Mouse (Mus musculus): ENCODE measurements around the gene Cfap43.
"Not testable (repeated sequence)": the region's sequence is repeated elsewhere in the genome, so short reads cannot be mapped to it uniquely, and the experiment has no call there.

The Cfap43 gene

DNA sequence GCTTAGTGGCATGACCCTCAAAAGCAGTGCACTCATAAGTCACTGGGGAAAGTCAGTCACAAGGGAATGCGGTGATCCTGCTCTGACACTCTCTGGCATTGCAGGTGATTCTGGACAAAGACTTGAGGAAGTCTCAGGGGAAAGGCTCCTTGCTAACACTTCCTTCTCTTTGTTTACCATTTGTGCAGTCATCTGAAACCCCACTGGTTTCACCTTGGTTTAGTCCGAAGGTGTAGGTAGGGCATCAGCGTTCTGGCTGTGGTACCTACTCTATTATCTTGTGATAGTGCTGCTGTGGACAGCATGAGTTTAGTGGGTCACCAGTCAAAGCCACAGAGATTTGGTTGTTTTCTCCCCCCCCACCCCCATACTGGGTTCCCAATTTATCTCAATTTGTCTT lies 69.4 kb downstream of the Cfap43 start:
- no peak for DNase-seq

DNA sequence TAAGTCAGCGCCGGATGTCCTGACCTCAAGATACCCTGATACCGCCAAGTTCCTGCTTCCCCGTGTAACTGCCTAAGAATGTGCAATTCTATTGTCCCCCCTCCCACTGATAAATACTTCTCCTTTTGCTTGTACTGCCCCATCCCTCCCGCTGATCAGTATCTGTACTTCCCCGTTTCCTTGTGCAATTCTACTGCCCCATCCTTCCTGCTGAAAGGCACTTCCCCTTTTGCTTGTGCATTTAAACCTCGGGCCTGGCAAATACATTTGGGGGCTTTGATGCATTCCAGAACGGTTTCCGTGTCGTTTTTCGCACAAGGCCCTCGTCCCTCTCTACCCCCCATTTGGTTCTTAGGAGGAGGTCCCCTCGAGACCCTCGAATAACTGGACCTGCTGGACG lies 77.9 kb downstream of the Cfap43 start:
- not testable (repeated sequence) for DNase-seq

DNA sequence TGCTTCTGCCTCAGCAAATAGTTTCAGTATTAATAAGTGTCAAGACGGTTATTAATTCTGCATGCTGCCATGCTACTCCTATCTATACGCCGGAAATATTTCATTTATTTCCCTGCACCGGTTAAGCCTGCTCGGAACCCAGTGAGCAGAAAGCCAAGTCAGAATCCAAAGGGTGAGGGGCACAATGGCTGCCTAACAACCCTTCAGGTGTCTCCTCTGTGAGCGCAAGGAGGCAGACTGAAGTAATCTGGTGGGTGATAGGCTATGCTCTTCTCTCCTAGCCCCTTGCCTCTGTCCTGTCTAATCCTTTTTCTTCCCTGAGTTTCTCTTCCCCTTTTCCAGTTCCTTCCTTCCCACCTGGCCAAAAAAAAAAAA lies 81.6 kb downstream of the Cfap43 start:
- no peak for DNase-seq

DNA sequence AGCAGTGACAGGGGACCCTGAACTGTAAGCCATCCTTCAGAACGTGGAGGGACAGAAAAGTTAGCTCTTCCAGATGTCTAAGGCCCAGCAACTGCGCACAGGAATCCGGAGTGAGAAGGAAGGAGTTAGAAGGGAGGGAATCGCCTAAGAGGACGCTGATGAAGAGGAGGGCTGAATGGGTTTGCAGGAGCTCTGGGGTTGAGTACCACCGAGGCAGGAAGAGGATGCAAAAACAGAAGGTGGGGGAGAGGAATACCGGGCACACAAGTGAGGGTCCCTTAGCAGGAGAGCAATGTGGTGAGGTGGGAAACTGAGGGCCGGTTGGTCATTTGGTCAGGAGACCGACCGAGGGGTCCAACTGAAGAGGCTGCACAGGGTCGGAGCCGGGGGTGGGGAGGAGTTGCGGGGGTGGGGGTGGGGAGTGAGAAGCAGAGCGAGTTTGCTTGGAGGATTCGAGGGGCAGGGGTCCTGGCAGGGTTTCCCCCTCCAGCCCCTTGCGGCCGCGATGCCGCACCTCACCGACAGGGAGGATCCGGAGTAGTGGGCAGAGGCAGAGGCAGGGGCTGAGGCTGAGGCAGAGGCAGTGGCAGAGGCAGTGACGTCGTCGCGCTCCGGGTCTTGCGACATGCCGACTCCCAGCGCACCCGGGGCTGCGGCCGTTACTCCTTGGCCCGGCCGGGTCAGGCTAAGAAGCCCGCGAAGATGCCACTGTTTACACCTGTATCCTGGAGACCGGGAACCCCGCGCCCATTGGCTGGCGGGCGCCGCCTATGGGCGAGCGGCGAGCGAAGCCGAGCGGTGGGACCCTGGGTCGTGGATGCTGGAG lies 82.2 kb downstream of the Cfap43 start:
- DNase-seq: peak; percentile 24

DNA sequence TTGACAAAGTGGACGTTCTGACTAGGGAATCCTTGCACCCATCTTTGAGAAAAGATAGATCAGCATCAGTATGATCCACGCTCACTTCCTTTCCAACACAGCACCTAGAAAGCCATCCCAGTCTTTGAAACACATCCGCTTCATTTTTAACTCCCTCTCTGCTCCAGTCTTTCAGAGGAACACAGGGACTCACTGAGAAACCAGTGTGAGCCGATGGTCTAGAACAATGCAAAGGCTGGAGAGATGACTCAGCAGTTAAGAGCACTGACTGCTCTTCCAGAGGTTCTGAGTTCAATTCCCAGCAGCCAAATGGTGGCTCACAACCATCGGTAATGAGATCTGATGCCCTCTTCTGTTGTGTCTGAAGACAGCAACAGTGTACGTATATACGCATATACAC lies 83.3 kb downstream of the Cfap43 start:
- DNase-seq: no peak

DNA sequence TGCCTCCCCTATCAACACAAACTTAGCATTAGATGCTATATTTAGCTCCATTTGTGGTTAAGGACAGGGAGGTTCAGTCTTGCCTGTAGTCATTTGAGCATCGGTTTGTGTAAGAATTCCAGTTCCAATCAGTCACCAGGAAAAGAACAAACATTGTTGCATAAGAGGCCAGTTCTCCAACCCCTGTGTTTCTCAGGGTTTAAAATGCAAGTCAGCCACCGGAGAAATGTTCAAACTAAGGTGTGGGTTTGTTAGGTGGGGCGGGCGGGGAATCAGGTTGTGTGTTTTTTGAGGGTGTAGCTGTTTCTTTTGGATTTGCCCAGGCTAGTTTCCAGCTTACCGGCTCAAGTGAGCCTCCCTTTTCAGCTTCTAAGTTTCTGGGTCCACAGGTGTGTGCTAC lies 84.5 kb downstream of the Cfap43 start:
- no peak for DNase-seq

DNA sequence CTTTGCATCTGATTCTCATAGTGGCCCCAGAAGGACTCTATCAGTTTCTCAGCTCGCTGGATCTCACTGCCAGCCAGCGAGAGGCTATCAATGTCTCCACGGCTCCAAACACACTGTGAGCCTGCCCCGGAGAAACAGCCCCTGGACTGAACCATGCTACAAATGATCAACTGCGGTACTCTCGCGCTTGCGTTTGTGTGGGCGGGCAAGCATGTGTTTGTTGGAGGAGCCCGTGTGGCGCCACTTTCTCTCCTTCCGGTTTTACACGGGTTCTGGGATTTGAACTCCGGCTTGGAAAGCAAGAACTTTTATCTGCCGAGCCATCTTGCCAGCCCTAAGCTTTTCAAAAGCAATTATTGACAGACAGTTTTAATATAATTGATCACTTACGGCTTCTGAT lies 86.8 kb downstream of the Cfap43 start:
- DNase-seq: no peak

DNA sequence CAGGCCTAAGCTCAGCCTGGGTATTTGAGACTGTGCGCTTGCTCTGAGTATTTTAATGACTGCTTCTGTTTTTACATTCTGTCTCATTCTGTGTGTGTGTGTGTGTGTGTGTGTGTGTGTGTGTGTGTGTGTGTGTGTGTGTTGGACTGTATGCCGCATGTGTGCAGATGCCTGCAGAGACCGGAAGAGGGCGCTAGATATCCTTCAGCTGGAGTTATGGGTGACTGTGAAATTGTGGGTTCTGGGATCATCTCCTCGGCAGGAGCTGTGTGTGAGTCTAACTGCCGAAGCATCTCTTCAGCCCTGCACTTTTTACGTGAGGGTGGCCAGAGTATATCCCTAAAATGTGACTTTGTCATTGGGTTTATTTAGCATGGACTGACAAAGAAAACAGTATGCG lies 88.0 kb downstream of the Cfap43 start:
- DNase-seq: no peak

DNA sequence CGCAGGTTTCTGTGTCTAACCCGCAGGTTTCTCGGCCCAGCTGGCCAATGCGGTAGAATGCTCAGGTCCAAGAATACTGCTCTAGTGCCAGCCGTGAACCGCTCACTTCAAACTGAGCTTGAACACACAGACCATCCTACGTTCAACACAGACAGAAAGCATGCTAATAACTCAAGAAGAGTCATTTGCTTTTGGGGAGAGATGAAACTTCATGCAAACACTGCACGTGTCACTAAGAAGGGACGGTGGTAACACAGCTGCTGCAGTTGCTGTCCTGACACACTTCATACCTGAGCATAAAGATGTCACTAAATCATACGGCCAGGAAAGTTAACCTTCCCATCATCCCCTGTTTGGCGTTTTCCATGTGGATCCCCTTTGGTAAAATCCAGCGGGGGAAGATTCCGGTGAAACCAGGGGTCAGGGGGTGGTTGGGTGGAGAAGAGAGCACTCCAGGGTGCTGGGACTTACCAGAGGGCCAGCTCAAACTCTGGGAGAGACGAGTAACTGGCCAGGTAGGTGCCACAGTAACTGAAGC lies 89.1 kb downstream of the Cfap43 start:
- no peak for DNase-seq

DNA sequence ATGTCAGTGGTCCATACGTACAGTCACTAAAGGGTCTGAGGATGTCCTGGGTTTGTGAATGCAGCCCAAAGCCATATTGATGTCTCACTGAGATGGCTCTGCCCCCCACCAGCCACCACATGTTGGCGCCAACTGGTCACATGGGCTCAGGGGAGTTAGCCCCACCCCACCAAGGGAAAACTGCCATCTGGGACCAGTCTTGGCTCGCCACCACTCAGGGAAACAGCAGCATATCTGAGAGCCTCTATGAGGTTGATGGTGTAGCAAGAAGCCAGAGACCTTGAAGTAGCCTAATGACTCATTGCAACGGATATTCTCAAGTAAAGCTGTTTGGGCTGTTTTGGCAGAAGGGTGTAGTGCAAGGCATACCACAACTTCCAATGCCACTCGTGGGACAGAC lies 95.1 kb downstream of the Cfap43 start:
- DNase-seq: no peak

DNA sequence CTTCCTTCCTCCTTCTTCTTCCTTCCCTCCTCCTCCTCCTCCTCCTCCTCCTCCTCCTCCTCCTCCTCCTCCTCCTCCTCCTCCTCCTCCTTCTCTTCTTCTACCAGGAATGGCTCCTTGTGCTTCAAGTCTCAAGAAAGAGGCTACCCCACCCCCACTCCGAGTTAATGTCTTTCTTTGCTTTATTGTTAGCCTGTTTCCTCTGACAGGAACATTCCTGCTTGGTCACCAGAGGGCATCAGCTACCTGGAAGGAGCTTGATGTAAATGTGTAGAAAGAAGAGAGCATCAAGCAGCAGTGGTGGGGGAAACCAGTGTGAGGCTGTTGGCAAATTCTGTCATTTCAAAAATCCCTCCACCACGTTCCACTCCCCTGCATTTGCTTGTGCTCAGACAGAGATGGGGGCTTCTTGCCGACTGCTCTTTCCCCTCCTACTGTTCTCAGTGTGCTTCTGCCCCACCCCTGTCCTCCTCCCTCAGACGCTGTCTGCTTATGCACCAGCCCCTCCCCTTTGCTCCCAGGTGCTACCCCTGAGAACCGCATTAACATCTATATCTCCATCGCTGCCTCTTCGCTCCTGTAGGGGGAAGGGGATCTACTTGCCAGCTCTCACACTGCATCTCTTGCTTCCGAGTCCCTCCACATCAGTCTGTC lies 96.8 kb downstream of the Cfap43 start:
- peak; percentile 20 for DNase-seq

DNA sequence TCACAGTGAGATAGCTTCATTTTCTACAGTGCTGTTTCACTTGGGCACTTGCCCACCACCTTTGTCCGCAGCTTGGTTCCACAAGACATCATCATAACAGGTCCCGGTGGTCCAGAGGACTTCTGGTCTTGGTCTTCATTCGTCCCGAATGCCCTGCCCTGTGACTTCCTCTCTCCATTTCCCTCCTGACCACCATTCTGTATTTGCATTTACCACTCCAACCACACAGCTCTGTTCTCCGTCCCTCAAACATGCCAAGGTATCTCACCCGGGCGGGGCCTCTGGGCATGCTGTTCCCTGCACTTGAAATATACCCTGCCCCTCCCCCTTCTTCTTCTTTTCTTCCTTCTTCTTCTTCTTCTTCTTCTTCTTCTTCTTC lies 97.6 kb downstream of the Cfap43 start:
- no peak for DNase-seq

DNA sequence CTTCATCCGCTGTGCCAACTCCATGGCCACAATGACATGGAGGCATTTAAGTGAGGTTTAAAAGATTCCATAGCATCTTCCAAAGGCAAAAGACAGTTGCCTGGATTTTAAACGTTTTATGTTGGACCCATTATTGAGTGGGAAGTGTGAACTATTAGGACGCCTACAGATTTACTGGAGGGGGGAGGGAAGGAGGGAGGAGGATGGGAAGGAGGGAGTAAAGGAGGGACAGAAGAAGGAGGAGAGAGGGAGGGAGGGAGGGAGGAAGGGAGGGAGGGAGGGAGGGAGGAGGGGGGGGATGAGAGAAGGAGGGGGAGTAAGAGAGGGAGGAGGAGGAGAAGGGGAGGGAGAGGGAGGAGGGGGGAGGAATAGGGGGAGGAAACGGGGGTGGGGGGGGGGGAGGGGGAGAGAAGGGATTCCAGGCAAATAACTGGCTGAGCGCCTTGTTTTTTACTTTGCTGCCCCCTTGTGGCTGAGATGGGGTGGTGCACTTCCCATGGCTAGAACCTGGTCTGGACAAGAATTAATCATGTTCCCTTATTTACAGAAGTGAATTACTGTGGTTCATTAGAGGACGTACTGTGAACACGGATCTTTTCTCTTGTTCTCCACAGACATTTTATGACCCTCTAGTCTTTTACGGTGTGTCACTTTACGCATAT lies 98.1 kb downstream of the Cfap43 start:
- peak; percentile 76 for DNase-seq

DNA sequence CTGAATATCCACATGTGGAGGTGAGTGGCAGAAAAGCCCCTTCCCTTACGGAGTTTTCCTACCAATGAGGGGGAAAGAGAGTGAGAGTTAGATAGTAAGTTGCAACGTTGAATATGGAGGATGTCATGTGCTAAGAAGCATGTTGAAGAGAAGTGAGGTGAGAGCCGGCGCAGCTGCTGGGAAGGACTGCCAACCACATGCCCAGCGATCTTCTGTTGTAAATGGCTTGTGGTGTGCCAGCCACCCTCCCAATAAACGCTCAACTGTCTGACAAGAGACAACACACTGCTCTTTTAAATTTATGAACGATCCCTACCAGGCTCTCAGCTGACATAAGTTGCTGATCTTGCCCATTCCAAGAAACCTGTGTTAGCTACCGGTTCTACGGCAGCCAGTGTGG lies 101.4 kb downstream of the Cfap43 start:
- DNase-seq: no peak

DNA sequence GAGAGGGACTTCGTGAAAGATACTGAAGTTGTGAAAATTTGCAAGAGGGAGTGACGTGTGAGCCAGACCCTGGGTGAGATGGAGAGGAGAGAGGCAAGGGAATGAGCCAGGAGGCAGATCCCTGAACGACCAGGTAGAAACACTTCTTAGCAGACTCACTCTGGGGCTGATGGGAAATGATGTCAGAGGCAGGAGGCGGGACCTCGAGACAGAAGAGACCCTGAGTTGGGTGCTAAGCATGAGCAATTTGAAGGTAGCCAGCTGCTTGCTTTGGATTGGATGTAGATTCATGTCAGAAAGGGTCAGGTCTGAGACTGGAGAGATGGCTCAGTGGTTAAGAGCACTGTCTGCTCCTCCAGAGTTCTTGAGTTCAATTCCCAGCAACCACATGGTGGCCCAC lies 104.4 kb downstream of the Cfap43 start:
- DNase-seq: no peak

DNA sequence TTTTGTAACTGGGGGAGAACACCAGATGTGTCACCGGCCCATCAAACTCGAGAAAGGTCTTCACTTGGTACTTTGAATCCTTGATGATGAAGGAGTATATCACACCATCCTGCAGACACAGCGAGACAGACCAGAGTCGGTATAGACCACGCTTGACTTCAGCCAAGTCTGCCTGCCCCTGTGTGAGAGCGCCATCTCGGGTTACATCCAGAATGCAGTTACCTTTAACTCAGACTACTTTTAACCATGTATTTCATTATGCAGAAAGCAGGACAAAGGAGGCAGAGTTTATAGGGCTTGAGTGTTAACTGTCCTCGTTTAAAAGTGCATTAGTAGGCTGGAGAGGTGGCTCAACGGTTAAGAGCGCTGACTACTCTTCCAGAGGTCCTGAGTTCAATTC lies 107.0 kb downstream of the Cfap43 start:
- no peak for DNase-seq

DNA sequence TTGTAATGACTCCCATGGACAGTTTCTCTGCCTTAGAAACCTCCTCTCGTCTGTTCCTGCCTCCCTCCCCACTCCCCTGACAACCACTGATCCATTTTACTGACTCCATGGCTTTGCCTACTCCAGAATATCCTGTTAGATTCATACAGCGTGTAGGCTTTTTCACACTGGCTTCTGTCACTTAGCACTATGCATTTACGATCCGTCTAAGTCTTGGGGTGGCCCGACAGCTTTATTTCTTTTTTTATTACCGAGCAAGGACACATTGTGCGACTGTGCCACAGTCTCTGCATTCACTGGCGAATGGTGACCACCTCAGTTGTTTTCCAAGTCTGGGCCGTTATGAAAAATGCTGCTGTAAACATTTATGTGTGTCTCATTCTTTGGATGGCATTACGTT lies 120.5 kb downstream of the Cfap43 start:
- no peak for DNase-seq

DNA sequence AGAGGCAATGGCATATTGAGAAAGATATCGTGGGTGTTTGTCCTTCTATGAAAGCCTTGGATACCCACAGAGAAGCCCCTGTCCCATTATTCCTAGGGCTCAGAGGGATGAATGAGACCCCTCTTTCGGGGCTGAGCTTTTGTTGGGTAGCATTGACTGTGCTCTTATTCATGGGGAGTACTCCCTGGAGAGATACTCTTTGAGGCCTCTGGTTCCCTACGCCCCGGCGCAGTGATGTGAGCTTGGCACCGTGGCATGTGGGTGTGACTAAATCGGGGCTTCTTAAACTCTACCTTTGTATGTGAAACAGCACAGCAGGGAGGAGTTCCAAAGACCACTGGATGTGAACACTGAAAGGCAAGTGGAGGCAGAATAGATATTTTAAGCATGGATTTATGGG lies 122.4 kb downstream of the Cfap43 start:
- no peak for DNase-seq

DNA sequence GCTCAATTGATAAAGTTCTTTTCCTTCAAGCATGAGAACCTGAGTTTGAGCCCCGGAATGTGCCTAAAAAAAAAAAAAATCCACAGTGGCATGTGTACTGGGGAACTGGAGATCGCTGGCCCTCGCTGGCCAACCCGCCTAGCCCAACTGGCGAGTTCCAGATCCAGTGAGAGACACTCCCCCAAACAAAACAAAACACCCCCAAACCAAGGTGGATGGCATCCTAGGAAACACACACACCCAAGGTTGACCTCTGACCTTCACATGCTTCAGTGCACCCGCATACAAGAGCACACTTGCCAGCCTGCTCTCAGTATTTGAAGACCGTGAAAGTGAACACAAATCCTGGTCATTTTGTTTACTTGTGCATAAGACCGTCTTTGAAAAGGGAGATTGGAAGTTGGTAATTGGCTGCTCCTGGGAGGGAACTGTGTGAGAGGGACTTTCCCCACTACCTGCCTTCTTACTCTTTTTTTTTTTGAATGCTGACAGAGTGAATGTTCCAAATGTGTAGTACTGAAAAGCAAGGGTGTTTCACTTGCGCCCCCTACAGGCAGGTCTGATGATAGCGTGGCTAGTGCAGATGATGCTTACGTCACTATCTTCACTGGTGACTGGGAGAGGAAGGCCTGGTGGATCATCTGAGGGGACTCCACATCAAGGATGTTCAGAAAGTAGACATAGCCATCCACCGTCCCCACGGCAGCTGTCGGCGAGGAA lies 123.9 kb downstream of the Cfap43 start:
- DNase-seq: peak; percentile 70

DNA sequence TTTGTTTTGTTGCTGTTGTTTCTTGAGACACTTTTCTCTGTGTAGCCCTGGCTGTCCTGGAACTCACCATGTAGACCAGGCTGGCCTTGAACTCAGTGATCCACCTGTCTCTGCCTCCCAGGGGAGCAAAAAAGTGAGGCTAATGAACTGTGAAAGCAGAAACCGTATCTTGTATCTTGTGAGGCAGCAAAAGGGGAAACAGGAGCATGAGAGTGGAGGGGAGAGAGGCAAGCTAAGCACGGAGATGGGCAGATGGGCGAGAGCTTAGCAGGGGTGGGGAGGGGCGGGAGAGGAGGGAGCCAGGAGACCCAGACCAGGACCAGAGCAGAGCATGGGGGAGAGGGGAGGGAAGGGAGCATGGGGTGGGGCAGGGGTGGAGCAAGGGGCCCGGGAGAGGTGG lies 124.8 kb downstream of the Cfap43 start:
- no peak for DNase-seq

DNA sequence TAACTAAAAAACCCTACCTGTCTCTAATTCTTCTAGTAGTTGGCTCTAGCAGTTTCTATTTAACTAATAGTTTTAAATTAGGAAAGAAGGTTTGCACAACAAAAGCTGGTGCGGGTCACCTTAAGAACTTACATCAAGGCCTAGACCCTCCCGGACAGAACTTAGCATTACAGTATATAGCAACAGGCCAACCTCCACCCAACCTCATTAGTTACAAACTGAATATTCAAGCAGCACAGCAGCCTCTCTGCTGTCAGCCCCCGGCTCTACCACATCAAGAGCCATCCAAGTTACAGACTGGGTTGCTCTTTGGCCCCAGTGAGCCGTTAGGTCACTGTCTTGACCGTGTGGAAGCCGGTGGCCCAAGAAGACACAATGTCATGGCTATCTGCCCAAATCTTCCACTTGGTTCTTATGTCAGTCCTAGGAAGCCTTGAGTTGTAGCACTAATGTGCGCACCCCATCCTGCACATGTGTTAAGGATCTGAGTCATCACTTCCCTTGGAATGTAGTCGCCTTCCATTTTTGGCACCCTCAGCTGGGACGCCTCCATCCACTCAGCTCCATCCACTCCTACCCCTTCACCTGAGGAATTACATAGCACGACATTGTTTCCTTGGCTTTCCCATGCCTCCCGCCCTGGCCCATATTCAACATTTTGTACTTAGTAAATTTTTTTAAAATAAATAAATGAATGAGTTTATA lies 128.6 kb downstream of the Cfap43 start:
- DNase-seq: no peak

DNA sequence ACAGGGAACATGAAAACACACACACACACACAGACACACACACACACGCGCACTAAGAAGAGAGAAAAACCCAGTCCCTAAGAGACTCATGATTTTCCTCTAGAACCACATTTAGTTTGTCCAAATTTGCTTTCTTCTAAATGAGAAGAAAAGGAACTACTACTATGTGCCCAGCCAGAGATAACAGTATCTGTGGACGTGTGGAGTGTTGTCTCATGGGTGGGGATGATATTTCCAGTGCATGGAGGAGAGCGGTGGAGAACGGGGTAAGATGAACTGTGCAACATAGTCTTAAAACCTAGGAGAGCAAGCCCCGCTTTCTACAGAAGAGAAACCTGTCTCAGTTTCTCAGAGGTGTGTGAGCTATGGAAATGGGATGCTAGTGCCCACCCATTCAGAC lies 135.2 kb downstream of the Cfap43 start:
- no peak for DNase-seq

DNA sequence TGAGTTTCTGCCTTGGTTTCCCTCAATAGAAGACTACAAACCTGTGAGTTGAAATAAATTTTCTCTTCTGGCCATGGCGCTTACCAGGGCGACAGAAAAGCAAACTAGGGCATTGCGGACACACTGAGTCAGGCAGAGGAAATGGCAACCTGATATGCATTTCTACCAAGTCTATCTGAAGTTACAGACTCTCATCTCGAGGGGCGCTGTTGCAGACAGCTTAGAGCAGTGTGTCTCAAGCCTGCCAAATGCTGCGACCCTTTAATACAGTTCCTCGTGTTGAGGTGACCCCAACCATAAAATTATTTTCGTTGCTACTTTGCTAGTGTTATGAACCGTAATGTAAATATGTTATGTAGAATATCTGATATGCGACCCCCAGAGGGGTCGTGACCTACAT lies 138.1 kb downstream of the Cfap43 start:
- DNase-seq: no peak

All from kidney, adult 9 months (tissue).